Mouse (Mus musculus) thymus, postnatal 4 days (tissue): ENCODE data around the gene Brd3.

ENCODE experiments used
- DNase-seq: peaks from one replicate; pipeline ENCODE4 v3.0.0; 2021

The Brd3 gene

GRCm38 (mm10) chr2:27425161-27425611 lies 82.3 kb downstream of the Brd3 start:
- peak; percentile 43 for DNase-seq

- DNase-seq: no peak
These were observed 83.9 kb downstream of the Brd3 start for GRCm38 (mm10) chr2:27423596-27423995.

- no peak for DNase-seq
These were observed 86.0 kb downstream of the Brd3 start for GRCm38 (mm10) chr2:27421293-27422068.

GRCm38 (mm10) chr2:27418577-27419070 lies 88.8 kb downstream of the Brd3 start:
- no peak for DNase-seq

- DNase-seq: no peak
These were observed 89.8 kb downstream of the Brd3 start for GRCm38 (mm10) chr2:27417648-27418153.

GRCm38 (mm10) chr2:27416425-27416824 lies 91.0 kb downstream of the Brd3 start:
- DNase-seq: no peak

- DNase-seq: peak; percentile 44
These were observed 92.2 kb downstream of the Brd3 start for GRCm38 (mm10) chr2:27415060-27415783.

- DNase-seq: peak; percentile 54
These were observed 93.4 kb downstream of the Brd3 start for GRCm38 (mm10) chr2:27413936-27414657.

- no peak for DNase-seq
These were observed 93.9 kb downstream of the Brd3 start for GRCm38 (mm10) chr2:27413582-27413935.

GRCm38 (mm10) chr2:27412245-27412800 lies 95.1 kb downstream of the Brd3 start:
- no peak for DNase-seq

- DNase-seq: peak; percentile 60
These were observed 95.7 kb downstream of the Brd3 start for GRCm38 (mm10) chr2:27411688-27412174.

- DNase-seq: no peak
These were observed 96.8 kb downstream of the Brd3 start for GRCm38 (mm10) chr2:27410518-27411140.

- DNase-seq: no peak
These were observed 99.3 kb downstream of the Brd3 start for GRCm38 (mm10) chr2:27408194-27408593.

GRCm38 (mm10) chr2:27406928-27407327 lies 100.5 kb downstream of the Brd3 start:
- DNase-seq: no peak

- DNase-seq: no peak
These were observed 102.2 kb downstream of the Brd3 start for GRCm38 (mm10) chr2:27405094-27405884.

- DNase-seq: no peak
These were observed 102.9 kb downstream of the Brd3 start for GRCm38 (mm10) chr2:27404375-27405093.

- DNase-seq: no peak
These were observed 105.9 kb downstream of the Brd3 start for GRCm38 (mm10) chr2:27401544-27401943.

- no peak for DNase-seq
These were observed 107.4 kb downstream of the Brd3 start for GRCm38 (mm10) chr2:27400083-27400482.

GRCm38 (mm10) chr2:27396656-27397440 lies 110.6 kb downstream of the Brd3 start:
- DNase-seq: no peak
